Mouse (Mus musculus): Measurements from ENCODE around the gene Nfib. TPM values are rescaled to one million over a fixed set of nuclear protein-coding genes. Genes with fewer than 3 reads are reported as not detected.
A peak's percentile ranks its signal among the peaks of the same experiment; 100 is the strongest.

Nfib gene
- polyA plus RNA-seq, 1 experiment from 2014 or later, result 10.4 TPM

GRCm38 (mm10) chr4:82369011-82369776 is 336.4 kb downstream of the Nfib start:
- no peak for DNase-seq (ENCODE audit: low spot score)

GRCm38 (mm10) chr4:82368091-82368775 is 337.3 kb downstream of the Nfib start:
- no peak for DNase-seq (ENCODE audit: low spot score)

- DNase-seq (ENCODE audit: low spot score), result peak; percentile 27
These were observed 340.7 kb downstream of the Nfib start for GRCm38 (mm10) chr4:82364696-82365385.

GRCm38 (mm10) chr4:82363951-82364350 is 341.6 kb downstream of the Nfib start:
- DNase-seq (ENCODE audit: low spot score), result no peak

GRCm38 (mm10) chr4:82362294-82362693 is 343.3 kb downstream of the Nfib start:
- no peak for DNase-seq (ENCODE audit: low spot score)

GRCm38 (mm10) chr4:82360081-82360511 is 345.5 kb downstream of the Nfib start:
- DNase-seq (ENCODE audit: low spot score), result no peak

- DNase-seq (ENCODE audit: low spot score), result no peak
These were observed 346.4 kb downstream of the Nfib start for GRCm38 (mm10) chr4:82359110-82359509.

- DNase-seq (ENCODE audit: low spot score), result no peak
These were observed 356.5 kb downstream of the Nfib start for GRCm38 (mm10) chr4:82349006-82349405.

- no peak for DNase-seq (ENCODE audit: low spot score)
These were observed 360.8 kb downstream of the Nfib start for GRCm38 (mm10) chr4:82344787-82345186.

- no peak for DNase-seq (ENCODE audit: low spot score)
These were observed 361.3 kb downstream of the Nfib start for GRCm38 (mm10) chr4:82344224-82344623.

GRCm38 (mm10) chr4:82338930-82339329 is 366.6 kb downstream of the Nfib start:
- no peak for DNase-seq (ENCODE audit: low spot score)

- DNase-seq (ENCODE audit: low spot score), result no peak
These were observed 367.1 kb downstream of the Nfib start for GRCm38 (mm10) chr4:82338481-82338880.

GRCm38 (mm10) chr4:82336951-82337381 is 368.6 kb downstream of the Nfib start:
- DNase-seq (ENCODE audit: low spot score), result no peak

GRCm38 (mm10) chr4:82335266-82335865 is 370.2 kb downstream of the Nfib start:
- no peak for DNase-seq (ENCODE audit: low spot score)

GRCm38 (mm10) chr4:82333413-82333812 is 372.1 kb downstream of the Nfib start:
- no peak for DNase-seq (ENCODE audit: low spot score)

- DNase-seq (ENCODE audit: low spot score), result no peak
These were observed 375.5 kb downstream of the Nfib start for GRCm38 (mm10) chr4:82330095-82330494.

- no peak for DNase-seq (ENCODE audit: low spot score)
These were observed 379.4 kb downstream of the Nfib start for GRCm38 (mm10) chr4:82326140-82326529.

- DNase-seq (ENCODE audit: low spot score), result no peak
These were observed 380.0 kb downstream of the Nfib start for GRCm38 (mm10) chr4:82325409-82326139.

- DNase-seq (ENCODE audit: low spot score), result no peak
These were observed 380.6 kb downstream of the Nfib start for GRCm38 (mm10) chr4:82324977-82325376.

- DNase-seq (ENCODE audit: low spot score), result no peak
These were observed 384.5 kb downstream of the Nfib start for GRCm38 (mm10) chr4:82321008-82321407.

- DNase-seq (ENCODE audit: low spot score), result no peak
These were observed 386.2 kb downstream of the Nfib start for GRCm38 (mm10) chr4:82319388-82319787.

Data from thymus, postnatal 0 days (tissue).